Mouse (Mus musculus): ENCODE measurements around the gene Clp1. TPM values are rescaled to one million over a fixed set of nuclear protein-coding genes. Genes with fewer than 3 reads are reported as not detected.
"Not testable (repeated sequence)": the region's sequence is repeated elsewhere in the genome, so short reads cannot be mapped to it uniquely, and the experiment has no call there.

Gene Clp1
- polyA plus RNA-seq, 1 experiment from 2014 or later: 54.4 TPM

DNA sequence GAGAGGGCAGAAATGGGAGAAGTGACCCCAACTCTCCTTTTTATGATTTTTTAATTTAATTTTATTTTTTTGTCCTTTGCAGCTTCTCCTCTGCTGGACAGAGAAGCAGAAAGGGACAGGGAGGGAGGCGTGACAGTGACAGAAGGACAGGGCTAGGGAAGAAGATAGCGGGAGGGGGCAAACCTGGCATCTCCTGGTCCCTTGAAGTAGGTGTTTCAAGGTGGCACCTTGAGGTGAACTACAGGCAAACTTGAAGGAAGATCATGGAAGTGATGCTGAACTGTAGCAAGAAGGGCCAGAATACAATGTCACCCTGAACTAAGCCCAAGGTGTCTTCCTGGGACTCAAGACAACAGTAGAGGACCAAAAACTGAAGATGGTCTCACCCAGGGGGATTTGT is 7.8 kb upstream of the Clp1 start:
- Histone ChIP-seq H3K4me1 (ENCODE audit: control insufficient read depth, insufficient read depth, low read length) (peaks cover 48% of the 10 kb centered on the region), H3K36me3 (ENCODE audit: control insufficient read depth, insufficient read depth, low read length) (no peaks in the 10 kb centered on the region), H3K4me3 (ENCODE audit: low read depth, low read length) (peak overlapping the region; percentile 58), H3K4me2 (peak overlapping the region; percentile 74), H3K9ac (ENCODE audit: low read length) (peak overlapping the region; percentile 91), H3K27ac (ENCODE audit: low read depth, low read length) (peak overlapping the region; percentile 69), H3K9me3 (ENCODE audit: control insufficient read depth, low read length) (no peaks in the 10 kb centered on the region), H3K27me3 (ENCODE audit: control insufficient read depth, insufficient read depth, low read length) (no peaks in the 10 kb centered on the region)
- DNase-seq (ENCODE audit: low spot score, missing footprints) (peak; percentile 89), ATAC-seq (ENCODE audit: low FRiP score) (no peak)
- WGBS: 0% methylated on average over 2 of the region's 2 CpGs

DNA sequence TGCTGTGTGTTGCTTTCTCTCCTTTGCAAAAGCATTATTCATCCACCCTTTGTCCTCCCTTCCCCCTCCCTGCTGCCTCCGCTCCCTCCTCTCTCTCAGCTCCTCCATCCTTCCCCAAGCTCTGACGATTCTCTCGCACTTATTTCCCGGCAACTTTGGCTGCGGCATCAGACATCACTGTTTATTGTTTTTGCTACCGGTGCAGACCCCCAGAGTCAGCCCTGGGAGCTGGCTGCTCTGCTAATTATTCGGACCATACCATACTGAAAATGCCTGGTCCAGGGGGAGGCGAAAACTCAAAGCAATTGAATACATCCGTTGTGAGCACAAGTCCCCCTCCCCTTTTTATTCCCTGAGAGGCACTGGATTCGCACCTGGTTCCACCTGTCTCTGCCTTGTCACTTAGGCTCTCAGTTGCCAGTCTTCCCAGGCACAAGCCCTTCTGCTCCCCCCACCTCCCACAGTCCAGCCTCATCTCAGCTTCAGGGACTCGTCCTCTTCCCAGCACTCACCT is 7.3 kb upstream of the Clp1 start:
- DNase-seq (ENCODE audit: low spot score, missing footprints) (peak; percentile 96), ATAC-seq (ENCODE audit: low FRiP score) (peak; percentile 36)
- peak overlapping the region; percentile 58 for H3K4me3 ChIP-seq (ENCODE audit: low read depth, low read length)
- peak overlapping the region; percentile 74 for H3K4me2 ChIP-seq
- H3K4me1 ChIP-seq (ENCODE audit: control insufficient read depth, insufficient read depth, low read length): peaks cover 48% of the 10 kb centered on the region
- no peaks in the 10 kb centered on the region for H3K36me3 ChIP-seq (ENCODE audit: control insufficient read depth, insufficient read depth, low read length)
- H3K27ac ChIP-seq (ENCODE audit: low read depth, low read length): peak overlapping the region; percentile 69
- WGBS: under 1% methylated on average over 11 of the region's 11 CpGs
- H3K9me3 ChIP-seq (ENCODE audit: control insufficient read depth, low read length): no peaks in the 10 kb centered on the region
- H3K9ac ChIP-seq (ENCODE audit: low read length): peak overlapping the region; percentile 91
- no peaks in the 10 kb centered on the region for H3K27me3 ChIP-seq (ENCODE audit: control insufficient read depth, insufficient read depth, low read length)

DNA sequence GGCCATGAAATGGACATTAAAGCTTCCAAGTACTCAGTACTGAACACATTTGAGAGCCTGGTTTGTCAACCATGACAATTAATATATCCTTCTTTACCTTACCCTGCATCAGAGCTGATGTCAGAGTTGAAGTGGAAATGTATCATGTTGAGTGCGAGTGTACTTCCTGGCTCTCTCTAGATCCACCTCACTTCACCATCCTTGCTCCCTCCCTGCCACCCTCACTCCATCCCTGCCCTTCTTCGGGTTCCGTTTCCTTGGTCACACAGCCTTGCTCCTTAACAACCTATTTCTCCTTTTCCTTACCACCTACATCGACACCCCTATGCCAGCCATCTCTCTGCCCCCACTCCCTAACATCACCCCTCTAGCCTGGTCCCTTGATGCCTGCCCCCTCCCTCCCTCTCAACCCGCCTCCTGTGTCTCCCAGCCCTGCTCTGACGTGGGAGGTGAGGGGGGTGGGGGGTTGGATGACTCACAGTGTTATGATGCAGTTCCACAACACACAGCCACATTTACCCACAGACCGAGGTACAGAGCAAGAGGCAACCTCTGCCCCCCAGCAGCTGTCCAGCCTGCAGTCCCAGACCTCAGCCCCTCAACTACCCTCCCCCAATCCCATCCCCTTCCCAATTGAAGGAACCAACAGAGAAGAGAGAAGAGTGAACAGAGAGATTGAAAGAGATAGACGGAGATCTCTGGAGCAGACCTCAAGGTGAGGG is 6.6 kb upstream of the Clp1 start, which contains the start of gene Ypel4:
Gene Ypel4 (plus strand): TSS at position 480 of the 722 bp plus-strand sequence.
- H3K4me3 ChIP-seq (ENCODE audit: low read depth, low read length): peak within 1 kb of the TSS; percentile 58
- no peaks in the 10 kb centered on the region for H3K9me3 ChIP-seq (ENCODE audit: control insufficient read depth, low read length)
- DNase-seq (ENCODE audit: low spot score, missing footprints): peak; percentile 95
- H3K36me3 ChIP-seq (ENCODE audit: control insufficient read depth, insufficient read depth, low read length): no peaks in the 10 kb centered on the region
- no peaks in the 10 kb centered on the region for H3K27me3 ChIP-seq (ENCODE audit: control insufficient read depth, insufficient read depth, low read length)
- peaks cover 43% of the 10 kb centered on the region for H3K4me1 ChIP-seq (ENCODE audit: control insufficient read depth, insufficient read depth, low read length)
- peak within 1 kb of the TSS; percentile 91 for H3K9ac ChIP-seq (ENCODE audit: low read length)
- 4% methylated on average over 8 of the region's 8 CpGs for WGBS
- H3K27ac ChIP-seq (ENCODE audit: low read depth, low read length): peak within 1 kb of the TSS; percentile 69
- peak; percentile 66 for ATAC-seq (ENCODE audit: low FRiP score)
- H3K4me2 ChIP-seq: peak within 1 kb of the TSS; percentile 74

DNA sequence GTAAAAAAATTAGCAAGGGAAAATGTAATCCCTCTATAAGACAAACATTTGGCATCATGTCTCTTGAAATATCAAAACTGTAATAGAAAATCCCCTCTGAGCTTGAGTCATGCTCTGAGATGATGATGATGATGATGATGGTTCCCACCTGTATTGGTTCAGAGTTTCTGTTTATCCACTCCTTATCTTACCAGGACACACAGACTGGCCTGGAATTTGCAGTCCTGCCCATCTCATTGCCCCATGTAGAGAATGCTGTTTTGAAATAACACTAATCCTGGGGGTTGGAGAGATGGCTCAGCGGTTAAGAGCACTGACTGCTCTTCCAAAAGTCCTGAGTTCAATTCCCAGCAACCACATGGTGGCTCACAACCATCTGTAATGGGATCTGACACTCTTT is 5.2 kb upstream of the Clp1 start:
- WGBS: 54% methylated on average over 1 of the region's 1 CpGs
- Histone ChIP-seq H3K9me3 (ENCODE audit: control insufficient read depth, low read length) (no peaks in the 10 kb centered on the region), H3K4me1 (ENCODE audit: control insufficient read depth, insufficient read depth, low read length) (peaks cover 30% of the 10 kb centered on the region), H3K4me3 (ENCODE audit: low read depth, low read length) (no peak overlapping the region), H3K27me3 (ENCODE audit: control insufficient read depth, insufficient read depth, low read length) (no peaks in the 10 kb centered on the region), H3K9ac (ENCODE audit: low read length) (no peak overlapping the region), H3K27ac (ENCODE audit: low read depth, low read length) (no peak overlapping the region), H3K36me3 (ENCODE audit: control insufficient read depth, insufficient read depth, low read length) (no peaks in the 10 kb centered on the region), H3K4me2 (no peak overlapping the region)
- ATAC-seq (ENCODE audit: low FRiP score) (no peak), DNase-seq (ENCODE audit: low spot score, missing footprints) (no peak)

DNA sequence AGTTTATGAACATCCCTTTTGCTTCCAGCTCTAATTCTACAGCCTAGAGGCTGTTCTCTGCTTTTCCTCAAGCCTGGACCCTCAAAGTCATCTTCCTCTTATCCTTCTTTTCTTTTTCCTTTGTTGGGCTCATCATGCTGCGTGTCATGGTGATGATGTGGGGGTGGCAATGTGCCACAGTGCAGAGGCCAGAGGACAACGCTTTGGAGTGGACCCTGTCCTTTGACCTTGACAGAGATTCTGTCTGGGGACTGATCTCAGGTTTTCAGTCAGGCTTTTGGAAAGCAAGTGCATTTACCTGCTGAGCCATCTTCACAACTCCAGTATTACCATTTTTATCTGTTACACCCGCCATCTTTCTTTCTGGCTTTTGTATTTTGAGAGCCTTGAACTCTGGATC is 4.1 kb upstream of the Clp1 start:
- no peak overlapping the region for H3K4me3 ChIP-seq (ENCODE audit: low read depth, low read length)
- DNase-seq (ENCODE audit: low spot score, missing footprints): no peak
- 77% methylated on average over 3 of the region's 3 CpGs for WGBS
- H3K9ac ChIP-seq (ENCODE audit: low read length): no peak overlapping the region
- H3K27me3 ChIP-seq (ENCODE audit: control insufficient read depth, insufficient read depth, low read length): no peaks in the 10 kb centered on the region
- ATAC-seq (ENCODE audit: low FRiP score): no peak
- no peaks in the 10 kb centered on the region for H3K36me3 ChIP-seq (ENCODE audit: control insufficient read depth, insufficient read depth, low read length)
- no peak overlapping the region for H3K4me2 ChIP-seq
- peaks cover 24% of the 10 kb centered on the region for H3K4me1 ChIP-seq (ENCODE audit: control insufficient read depth, insufficient read depth, low read length)
- H3K27ac ChIP-seq (ENCODE audit: low read depth, low read length): no peak overlapping the region
- no peaks in the 10 kb centered on the region for H3K9me3 ChIP-seq (ENCODE audit: control insufficient read depth, low read length)

DNA sequence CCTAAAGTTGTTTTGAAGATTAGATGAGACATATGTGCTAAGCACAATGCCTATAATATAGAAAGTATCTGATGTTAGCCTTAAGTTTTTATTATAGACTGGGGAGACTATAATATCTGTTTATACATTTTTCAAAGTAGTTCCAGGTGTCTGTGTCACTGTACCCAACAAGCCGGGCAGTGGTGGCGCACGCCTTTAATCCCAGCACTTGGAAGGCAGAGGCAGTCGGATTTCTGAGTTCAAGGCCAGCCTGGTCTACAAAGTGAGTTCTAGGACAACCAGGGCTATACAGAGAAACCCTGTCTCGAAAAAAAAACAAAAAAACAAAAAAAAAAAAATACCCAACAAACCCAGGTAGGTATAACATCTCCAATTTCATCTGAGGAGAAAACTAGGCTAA is 1.0 kb upstream of the Clp1 start:
- not testable (repeated sequence) for H3K4me3 ChIP-seq (ENCODE audit: low read depth, low read length); H3K36me3 ChIP-seq (ENCODE audit: control insufficient read depth, insufficient read depth, low read length); DNase-seq (ENCODE audit: low spot score, missing footprints); H3K9me3 ChIP-seq (ENCODE audit: control insufficient read depth, low read length); H3K27me3 ChIP-seq (ENCODE audit: control insufficient read depth, insufficient read depth, low read length); H3K27ac ChIP-seq (ENCODE audit: low read depth, low read length); ATAC-seq (ENCODE audit: low FRiP score); H3K9ac ChIP-seq (ENCODE audit: low read length); H3K4me2 ChIP-seq
- WGBS: 87% methylated on average over 5 of the region's 5 CpGs
- peaks cover 14% of the 10 kb centered on the region for H3K4me1 ChIP-seq (ENCODE audit: control insufficient read depth, insufficient read depth, low read length)

DNA sequence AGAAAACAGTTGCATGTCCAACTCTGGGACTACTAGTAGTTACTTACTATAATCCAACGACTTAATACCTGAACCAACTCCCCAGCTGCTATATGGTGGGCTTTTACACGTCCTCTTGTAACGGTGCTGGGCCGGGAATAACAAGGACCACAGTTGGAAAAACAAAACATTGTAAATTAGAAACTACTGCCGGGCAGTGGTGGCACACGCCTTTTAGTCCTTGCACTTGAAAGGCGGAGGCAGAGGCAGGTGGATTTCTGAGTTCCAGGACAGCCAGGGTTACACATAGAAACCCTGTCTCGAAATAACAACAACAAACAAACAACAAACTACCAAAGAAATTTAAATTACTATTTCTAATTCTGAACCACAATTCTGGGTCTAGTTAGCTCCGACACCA is 434 bp downstream of the Clp1 start:
- Histone ChIP-seq H3K9ac (ENCODE audit: low read length) (peak overlapping the region; percentile 52), H3K4me3 (ENCODE audit: low read depth, low read length) (peak overlapping the region; percentile 61), H3K4me2 (peak overlapping the region; percentile 88), H3K27ac (ENCODE audit: low read depth, low read length) (no peak overlapping the region), H3K4me1 (ENCODE audit: control insufficient read depth, insufficient read depth, low read length) (peaks cover 14% of the 10 kb centered on the region), H3K36me3 (ENCODE audit: control insufficient read depth, insufficient read depth, low read length) (peaks cover 8% of the 10 kb centered on the region; the same call in 1 of the 2 replicates), H3K27me3 (ENCODE audit: control insufficient read depth, insufficient read depth, low read length) (no peaks in the 10 kb centered on the region), H3K9me3 (ENCODE audit: control insufficient read depth, low read length) (no peaks in the 10 kb centered on the region)
- no peak for DNase-seq (ENCODE audit: low spot score, missing footprints)
- peak; percentile 4 for ATAC-seq (ENCODE audit: low FRiP score)
- 7% methylated on average over 9 of the region's 9 CpGs for WGBS

DNA sequence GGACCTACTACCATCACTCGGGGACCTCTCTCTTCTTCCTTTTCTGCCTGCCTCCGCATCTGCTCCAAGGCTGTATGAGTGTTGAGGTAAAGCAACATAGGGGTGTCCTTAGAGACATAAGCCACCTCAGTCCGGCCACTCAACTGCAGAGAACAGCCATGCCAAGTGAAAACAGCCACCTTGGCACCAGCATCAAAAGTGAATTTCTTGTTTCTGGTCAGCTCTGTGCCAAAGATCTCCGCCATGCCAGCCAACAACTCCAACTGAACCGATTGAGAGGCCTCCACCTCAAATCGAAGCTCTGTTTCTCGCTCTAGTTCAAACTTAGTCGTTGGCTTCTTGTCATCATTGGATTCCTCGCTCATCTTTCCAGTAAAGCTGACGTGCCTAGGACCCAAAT is 1.4 kb downstream of the Clp1 start:
- H3K4me1 ChIP-seq (ENCODE audit: control insufficient read depth, insufficient read depth, low read length): peaks cover 14% of the 10 kb centered on the region
- no peaks in the 10 kb centered on the region for H3K27me3 ChIP-seq (ENCODE audit: control insufficient read depth, insufficient read depth, low read length)
- peaks cover 8% of the 10 kb centered on the region; the same call in 1 of the 2 replicates for H3K36me3 ChIP-seq (ENCODE audit: control insufficient read depth, insufficient read depth, low read length)
- no peak for ATAC-seq (ENCODE audit: low FRiP score)
- no peak overlapping the region for H3K4me3 ChIP-seq (ENCODE audit: low read depth, low read length)
- H3K4me2 ChIP-seq: no peak overlapping the region
- no peaks in the 10 kb centered on the region for H3K9me3 ChIP-seq (ENCODE audit: control insufficient read depth, low read length)
- H3K27ac ChIP-seq (ENCODE audit: low read depth, low read length): no peak overlapping the region
- WGBS: 93% methylated on average over 10 of the region's 10 CpGs
- peak; percentile 35 for DNase-seq (ENCODE audit: low spot score, missing footprints)
- H3K9ac ChIP-seq (ENCODE audit: low read length): no peak overlapping the region

DNA sequence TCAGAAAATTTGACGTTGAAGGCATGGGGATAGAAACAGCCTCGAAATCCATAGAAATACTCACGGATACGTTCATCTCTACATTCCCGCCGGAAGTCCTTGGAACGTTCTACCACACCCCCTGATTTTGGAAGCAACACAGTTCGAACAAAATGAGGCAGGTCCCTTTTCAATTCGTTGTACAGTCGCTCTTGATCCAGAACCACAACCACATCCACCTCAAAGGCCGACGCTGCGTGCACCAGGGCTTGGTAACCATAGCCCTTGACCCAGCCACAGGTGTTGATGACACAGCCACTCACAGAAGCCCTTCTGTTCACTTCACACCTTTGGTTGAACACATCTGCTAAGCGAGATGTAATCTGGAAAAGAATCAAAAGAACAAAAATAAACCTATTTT is 3.3 kb downstream of the Clp1 start:
- Histone ChIP-seq H3K9me3 (ENCODE audit: control insufficient read depth, low read length) (no peaks in the 10 kb centered on the region), H3K36me3 (ENCODE audit: control insufficient read depth, insufficient read depth, low read length) (peaks cover 8% of the 10 kb centered on the region; the same call in 1 of the 2 replicates), H3K9ac (ENCODE audit: low read length) (no peak overlapping the region), H3K4me1 (ENCODE audit: control insufficient read depth, insufficient read depth, low read length) (peaks cover 14% of the 10 kb centered on the region), H3K4me3 (ENCODE audit: low read depth, low read length) (no peak overlapping the region), H3K4me2 (no peak overlapping the region), H3K27me3 (ENCODE audit: control insufficient read depth, insufficient read depth, low read length) (no peaks in the 10 kb centered on the region), H3K27ac (ENCODE audit: low read depth, low read length) (no peak overlapping the region)
- DNase-seq (ENCODE audit: low spot score, missing footprints): peak; percentile 54
- no peak for ATAC-seq (ENCODE audit: low FRiP score)
- WGBS: 95% methylated on average over 14 of the region's 14 CpGs

Measured in midbrain, embryonic 11.5 days (tissue).